Mouse (Mus musculus): ENCODE data around the gene Pars2. TPM values are rescaled to one million over a fixed set of nuclear protein-coding genes. Genes with fewer than 3 reads are reported as not detected.

The Pars2 gene
- polyA plus RNA-seq, 1 experiment from 2014 or later: 5.2 TPM

GRCm38 (mm10) chr4:106643483-106644217 is 7.2 kb upstream of the Pars2 start:
- peaks cover 3% of the 10 kb centered on the region; the same call in 1 of the 2 replicates for H3K4me1 ChIP-seq (replicated peaks)
- H3K36me3 ChIP-seq (replicated peaks): no peaks in the 10 kb centered on the region
- WGBS (ENCODE audit: insufficient replicate concordance): 19% methylated on average over 8 of the region's 8 CpGs
- H3K27me3 ChIP-seq: peaks cover 18% of the 10 kb centered on the region
- H3K27ac ChIP-seq (replicated peaks): no peak overlapping the region
- no peak for ATAC-seq (ENCODE audit: insufficient read depth)
- H3K4me2 ChIP-seq: no peak overlapping the region
- no peak overlapping the region for H3K4me3 ChIP-seq (replicated peaks)
- H3K9ac ChIP-seq: no peak overlapping the region
- no peaks in the 10 kb centered on the region for H3K9me3 ChIP-seq (replicated peaks)

- no peak overlapping the region for H3K27ac ChIP-seq (replicated peaks)
- no peak for ATAC-seq (ENCODE audit: insufficient read depth)
- no peaks in the 10 kb centered on the region for H3K36me3 ChIP-seq (replicated peaks)
- H3K27me3 ChIP-seq: peaks cover 18% of the 10 kb centered on the region
- no peak overlapping the region for H3K9ac ChIP-seq
- H3K4me3 ChIP-seq (replicated peaks): no peak overlapping the region
- no peaks in the 10 kb centered on the region for H3K9me3 ChIP-seq (replicated peaks)
- 49% methylated on average over 6 of the region's 6 CpGs for WGBS (ENCODE audit: insufficient replicate concordance)
- H3K4me2 ChIP-seq: no peak overlapping the region
- H3K4me1 ChIP-seq (replicated peaks): peaks cover 3% of the 10 kb centered on the region; the same call in 1 of the 2 replicates
These were observed 6.7 kb upstream of the Pars2 start for GRCm38 (mm10) chr4:106644218-106644610.

- no peak for ATAC-seq (ENCODE audit: insufficient read depth)
- H3K36me3 ChIP-seq (replicated peaks): no peaks in the 10 kb centered on the region
- no peak overlapping the region for H3K4me2 ChIP-seq
- no peak overlapping the region for H3K9ac ChIP-seq
- H3K27ac ChIP-seq (replicated peaks): no peak overlapping the region
- H3K27me3 ChIP-seq: peaks cover 22% of the 10 kb centered on the region
- H3K4me1 ChIP-seq (replicated peaks): peaks cover 9% of the 10 kb centered on the region
- 47% methylated on average over 5 of the region's 5 CpGs for WGBS (ENCODE audit: insufficient replicate concordance)
- H3K9me3 ChIP-seq (replicated peaks): no peaks in the 10 kb centered on the region
- H3K4me3 ChIP-seq (replicated peaks): no peak overlapping the region
These were observed 5.1 kb upstream of the Pars2 start for GRCm38 (mm10) chr4:106645797-106646196.

- Histone ChIP-seq H3K9me3 (replicated peaks) (no peaks in the 10 kb centered on the region), H3K4me1 (replicated peaks) (peaks cover 21% of the 10 kb centered on the region), H3K27ac (replicated peaks) (no peak overlapping the region), H3K4me3 (replicated peaks) (no peak overlapping the region), H3K36me3 (replicated peaks) (no peaks in the 10 kb centered on the region), H3K9ac (no peak overlapping the region), H3K27me3 (peaks cover 22% of the 10 kb centered on the region), H3K4me2 (no peak overlapping the region)
- no peak for ATAC-seq (ENCODE audit: insufficient read depth)
- WGBS (ENCODE audit: insufficient replicate concordance): 73% methylated on average over 6 of the region's 6 CpGs
These were observed 3.7 kb upstream of the Pars2 start for GRCm38 (mm10) chr4:106647137-106647536.

- Histone ChIP-seq H3K4me1 (replicated peaks) (peaks cover 21% of the 10 kb centered on the region), H3K9me3 (replicated peaks) (no peaks in the 10 kb centered on the region), H3K9ac (no peak overlapping the region), H3K4me2 (no peak overlapping the region), H3K4me3 (replicated peaks) (no peak overlapping the region), H3K27ac (replicated peaks) (no peak overlapping the region), H3K36me3 (replicated peaks) (peaks cover 19% of the 10 kb centered on the region), H3K27me3 (peaks cover 10% of the 10 kb centered on the region)
- no peak for ATAC-seq (ENCODE audit: insufficient read depth)
- 47% methylated on average over 3 of the region's 3 CpGs for WGBS (ENCODE audit: insufficient replicate concordance)
These were observed 1.7 kb downstream of the Pars2 start for GRCm38 (mm10) chr4:106652546-106652945.

GRCm38 (mm10) chr4:106653051-106653450 is 2.2 kb downstream of the Pars2 start:
- Histone ChIP-seq H3K4me2 (no peak overlapping the region), H3K4me3 (replicated peaks) (no peak overlapping the region), H3K9ac (no peak overlapping the region), H3K27me3 (peaks cover 5% of the 10 kb centered on the region), H3K27ac (replicated peaks) (no peak overlapping the region), H3K9me3 (replicated peaks) (no peaks in the 10 kb centered on the region), H3K36me3 (replicated peaks) (peaks cover 22% of the 10 kb centered on the region), H3K4me1 (replicated peaks) (peaks cover 21% of the 10 kb centered on the region)
- ATAC-seq (ENCODE audit: insufficient read depth): no peak
- WGBS (ENCODE audit: insufficient replicate concordance): 84% methylated on average over 15 of the region's 15 CpGs

- H3K9ac ChIP-seq: no peak overlapping the region
- WGBS (ENCODE audit: insufficient replicate concordance): 75% methylated on average over 10 of the region's 10 CpGs
- no peak overlapping the region for H3K27ac ChIP-seq (replicated peaks)
- H3K4me1 ChIP-seq (replicated peaks): peaks cover 16% of the 10 kb centered on the region
- ATAC-seq (ENCODE audit: insufficient read depth): no peak
- no peak overlapping the region for H3K4me2 ChIP-seq
- no peaks in the 10 kb centered on the region for H3K27me3 ChIP-seq
- no peaks in the 10 kb centered on the region for H3K9me3 ChIP-seq (replicated peaks)
- H3K36me3 ChIP-seq (replicated peaks): peaks cover 46% of the 10 kb centered on the region
- no peak overlapping the region for H3K4me3 ChIP-seq (replicated peaks)
These were observed 4.8 kb downstream of the Pars2 start for GRCm38 (mm10) chr4:106655681-106656080.

GRCm38 (mm10) chr4:106663956-106664470 is 13.1 kb downstream of the Pars2 start:
- Histone ChIP-seq H3K9ac (no peak overlapping the region), H3K4me2 (no peak overlapping the region), H3K27me3 (no peaks in the 10 kb centered on the region), H3K27ac (replicated peaks) (no peak overlapping the region), H3K9me3 (replicated peaks) (no peaks in the 10 kb centered on the region), H3K36me3 (replicated peaks) (peaks cover 99% of the 10 kb centered on the region), H3K4me1 (replicated peaks) (no peaks in the 10 kb centered on the region), H3K4me3 (replicated peaks) (no peak overlapping the region)
- no peak for ATAC-seq (ENCODE audit: insufficient read depth)
- 79% methylated on average over 5 of the region's 5 CpGs for WGBS (ENCODE audit: insufficient replicate concordance)

- no peaks in the 10 kb centered on the region for H3K4me1 ChIP-seq (replicated peaks)
- no peak for ATAC-seq (ENCODE audit: insufficient read depth)
- no peaks in the 10 kb centered on the region for H3K27me3 ChIP-seq
- H3K9me3 ChIP-seq (replicated peaks): no peaks in the 10 kb centered on the region
- WGBS (ENCODE audit: insufficient replicate concordance): 78% methylated on average over 6 of the region's 6 CpGs
- no peak overlapping the region for H3K27ac ChIP-seq (replicated peaks)
- no peak overlapping the region for H3K4me3 ChIP-seq (replicated peaks)
- peaks cover 99% of the 10 kb centered on the region for H3K36me3 ChIP-seq (replicated peaks)
- no peak overlapping the region for H3K4me2 ChIP-seq
- H3K9ac ChIP-seq: no peak overlapping the region
These were observed 13.8 kb downstream of the Pars2 start for GRCm38 (mm10) chr4:106664697-106665096.

GRCm38 (mm10) chr4:106665269-106665668 is 14.4 kb downstream of the Pars2 start:
- no peaks in the 10 kb centered on the region for H3K27me3 ChIP-seq

GRCm38 (mm10) chr4:106665673-106666072 is 14.8 kb downstream of the Pars2 start:
- Histone ChIP-seq H3K36me3 (replicated peaks) (peaks cover 99% of the 10 kb centered on the region), H3K9me3 (replicated peaks) (no peaks in the 10 kb centered on the region), H3K4me1 (replicated peaks) (no peaks in the 10 kb centered on the region), H3K4me2 (no peak overlapping the region), H3K9ac (no peak overlapping the region), H3K4me3 (replicated peaks) (no peak overlapping the region), H3K27me3 (no peaks in the 10 kb centered on the region), H3K27ac (replicated peaks) (no peak overlapping the region)
- no peak for ATAC-seq (ENCODE audit: insufficient read depth)
- WGBS (ENCODE audit: insufficient replicate concordance): 79% methylated on average over 10 of the region's 10 CpGs

More at GRCm38 (mm10) chr4:106665269-106665668, 14.4 kb downstream of the Pars2 start:
- WGBS (ENCODE audit: insufficient replicate concordance): 76% methylated on average over 2 of the region's 2 CpGs
- Histone ChIP-seq H3K36me3 (replicated peaks) (peaks cover 99% of the 10 kb centered on the region), H3K4me3 (replicated peaks) (no peak overlapping the region), H3K27ac (replicated peaks) (no peak overlapping the region), H3K4me1 (replicated peaks) (no peaks in the 10 kb centered on the region), H3K9me3 (replicated peaks) (no peaks in the 10 kb centered on the region), H3K4me2 (no peak overlapping the region), H3K9ac (no peak overlapping the region)
- no peak for ATAC-seq (ENCODE audit: insufficient read depth)

Measured in liver, embryonic 15.5 days (tissue).